Mouse (Mus musculus): ENCODE results near the gene Trim7.
"Not testable (repeated sequence)": the region's sequence is repeated elsewhere in the genome, so short reads cannot be mapped to it uniquely, and the experiment has no call there.

Gene Trim7

DNA sequence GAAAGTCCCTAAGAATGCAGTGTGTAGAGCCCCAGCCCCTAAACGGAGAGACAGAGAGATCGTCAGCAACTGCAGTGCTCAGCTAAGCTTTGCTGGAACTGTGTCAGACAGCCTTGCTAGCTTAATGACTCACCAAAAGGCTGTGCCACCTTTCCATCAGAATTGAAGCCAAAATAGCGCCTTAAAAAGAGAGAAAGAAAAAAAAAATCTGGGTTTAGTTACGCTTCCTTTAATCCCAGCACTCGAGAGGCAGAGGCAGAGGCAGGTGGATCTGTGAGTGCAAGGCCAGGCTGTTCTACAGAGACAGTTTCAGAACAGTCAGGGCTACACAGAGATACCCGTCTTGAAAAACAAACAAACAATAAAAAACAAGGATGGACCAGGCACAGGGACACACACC, 18.4 kb downstream of the Trim7 start:
- H3K27me3 ChIP-seq (ENCODE audit: control insufficient read depth, insufficient read depth, low read length, poor library complexity, severe bottlenecking) = no peaks in the 10 kb centered on the region
- DNase-seq (ENCODE audit: low read depth, low spot score) = no peak
- H3K36me3 ChIP-seq (ENCODE audit: control insufficient read depth, insufficient read depth, low read length, poor library complexity, severe bottlenecking) = peaks cover 11% of the 10 kb centered on the region; the same call in 1 of the 2 replicates

DNA sequence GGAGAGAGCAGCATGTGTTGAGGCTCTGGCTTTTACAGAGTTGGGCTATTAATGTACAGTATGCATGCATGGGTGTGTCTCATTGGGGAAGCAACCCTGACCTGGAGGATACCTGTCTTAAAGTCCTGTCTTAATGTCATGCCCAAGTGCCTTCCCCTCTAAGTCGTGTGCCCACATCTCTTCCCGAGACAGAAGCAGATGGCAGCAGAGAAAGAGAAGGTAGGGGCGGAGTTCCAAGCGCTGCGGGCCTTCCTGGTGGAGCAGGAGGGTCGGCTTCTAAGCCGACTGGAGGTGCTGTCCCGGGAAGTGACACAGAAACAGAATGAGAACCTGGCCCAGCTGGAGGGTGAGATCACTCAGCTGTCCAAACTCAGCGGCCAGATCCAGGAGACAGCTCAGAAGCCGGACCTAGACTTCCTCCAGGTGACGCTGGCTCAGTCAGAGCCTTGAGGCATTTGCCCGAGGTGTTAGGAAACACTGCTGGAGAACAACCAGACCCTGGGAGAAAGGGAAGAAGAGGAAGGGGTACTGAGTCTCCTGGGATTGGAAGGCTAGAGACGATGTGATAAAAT, 19.4 kb downstream of the Trim7 start:
- peak; percentile 46 for DNase-seq (ENCODE audit: low read depth, low spot score)
- peaks cover 16% of the 10 kb centered on the region; the same call in 1 of the 2 replicates for H3K36me3 ChIP-seq (ENCODE audit: control insufficient read depth, insufficient read depth, low read length, poor library complexity, severe bottlenecking)
- no peaks in the 10 kb centered on the region for H3K27me3 ChIP-seq (ENCODE audit: control insufficient read depth, insufficient read depth, low read length, poor library complexity, severe bottlenecking)

DNA sequence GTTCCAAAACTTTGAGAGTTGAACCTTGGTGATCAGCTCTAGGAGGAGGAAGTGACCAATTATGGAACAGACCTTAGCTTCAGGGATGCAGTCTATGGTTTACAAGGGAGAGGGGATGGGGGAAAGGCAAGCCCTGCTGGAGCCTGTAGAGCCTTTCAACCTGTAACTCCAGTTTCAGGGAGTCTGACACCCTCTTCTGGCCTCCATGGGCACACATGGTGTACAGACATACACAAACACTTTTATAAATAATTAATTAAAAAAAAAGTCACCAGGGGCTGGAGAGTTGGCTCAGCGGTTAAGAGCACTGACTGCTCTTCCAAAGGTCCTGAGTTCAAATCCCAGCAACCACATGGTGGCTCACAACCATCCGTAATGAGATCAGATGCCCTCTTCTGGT, 20.4 kb downstream of the Trim7 start:
- peaks cover 14% of the 10 kb centered on the region; the same call in 1 of the 2 replicates for H3K36me3 ChIP-seq (ENCODE audit: control insufficient read depth, insufficient read depth, low read length, poor library complexity, severe bottlenecking)
- peak; percentile 23 for DNase-seq (ENCODE audit: low read depth, low spot score)
- not testable (repeated sequence) for H3K27me3 ChIP-seq (ENCODE audit: control insufficient read depth, insufficient read depth, low read length, poor library complexity, severe bottlenecking)

DNA sequence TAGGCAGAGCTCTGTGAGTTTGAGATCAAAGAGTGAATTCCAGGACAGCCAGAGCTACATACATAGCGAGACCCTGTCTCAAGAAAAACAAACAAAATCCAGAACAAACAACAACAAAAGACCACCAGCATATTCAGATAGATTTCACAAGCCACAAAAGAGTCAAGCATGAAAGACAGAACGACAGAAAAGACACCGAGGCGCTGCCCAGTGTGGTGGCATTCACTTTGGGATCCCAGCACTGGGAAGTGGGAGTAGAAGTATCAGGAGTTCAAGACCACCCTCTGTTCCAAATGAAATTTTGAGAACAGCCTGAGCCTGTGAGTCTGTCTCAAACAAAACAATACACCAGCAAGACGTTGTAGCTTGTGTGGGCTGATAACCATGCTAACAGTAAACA, 20.9 kb downstream of the Trim7 start:
- Histone ChIP-seq H3K36me3 (ENCODE audit: control insufficient read depth, insufficient read depth, low read length, poor library complexity, severe bottlenecking) (peaks cover 14% of the 10 kb centered on the region; the same call in 1 of the 2 replicates), H3K27me3 (ENCODE audit: control insufficient read depth, insufficient read depth, low read length, poor library complexity, severe bottlenecking) (no peaks in the 10 kb centered on the region)
- DNase-seq (ENCODE audit: low read depth, low spot score) = no peak

DNA sequence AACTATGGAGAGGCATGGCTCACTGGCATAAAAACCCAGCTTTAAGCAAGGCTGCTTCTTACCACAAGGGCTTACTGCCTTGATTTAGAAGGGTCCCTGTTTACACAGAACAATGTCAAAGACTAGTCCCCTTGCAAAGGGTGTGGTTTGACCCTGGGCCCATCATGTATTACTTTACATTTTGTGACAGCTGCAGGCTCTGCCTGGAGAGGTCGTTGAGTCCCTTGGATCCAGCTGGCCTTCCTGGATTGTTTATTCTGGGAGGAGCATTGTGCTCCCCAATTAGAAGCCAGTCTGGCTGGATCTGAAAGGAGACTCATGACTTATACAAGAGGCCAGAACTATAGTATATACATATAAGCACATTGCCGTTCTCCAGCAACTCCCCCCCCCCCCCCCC, 24.3 kb downstream of the Trim7 start:
- no peak for DNase-seq (ENCODE audit: low read depth, low spot score)
- H3K36me3 ChIP-seq (ENCODE audit: control insufficient read depth, insufficient read depth, low read length, poor library complexity, severe bottlenecking) = peaks cover 14% of the 10 kb centered on the region; the same call in 1 of the 2 replicates
- H3K27me3 ChIP-seq (ENCODE audit: control insufficient read depth, insufficient read depth, low read length, poor library complexity, severe bottlenecking) = no peaks in the 10 kb centered on the region

DNA sequence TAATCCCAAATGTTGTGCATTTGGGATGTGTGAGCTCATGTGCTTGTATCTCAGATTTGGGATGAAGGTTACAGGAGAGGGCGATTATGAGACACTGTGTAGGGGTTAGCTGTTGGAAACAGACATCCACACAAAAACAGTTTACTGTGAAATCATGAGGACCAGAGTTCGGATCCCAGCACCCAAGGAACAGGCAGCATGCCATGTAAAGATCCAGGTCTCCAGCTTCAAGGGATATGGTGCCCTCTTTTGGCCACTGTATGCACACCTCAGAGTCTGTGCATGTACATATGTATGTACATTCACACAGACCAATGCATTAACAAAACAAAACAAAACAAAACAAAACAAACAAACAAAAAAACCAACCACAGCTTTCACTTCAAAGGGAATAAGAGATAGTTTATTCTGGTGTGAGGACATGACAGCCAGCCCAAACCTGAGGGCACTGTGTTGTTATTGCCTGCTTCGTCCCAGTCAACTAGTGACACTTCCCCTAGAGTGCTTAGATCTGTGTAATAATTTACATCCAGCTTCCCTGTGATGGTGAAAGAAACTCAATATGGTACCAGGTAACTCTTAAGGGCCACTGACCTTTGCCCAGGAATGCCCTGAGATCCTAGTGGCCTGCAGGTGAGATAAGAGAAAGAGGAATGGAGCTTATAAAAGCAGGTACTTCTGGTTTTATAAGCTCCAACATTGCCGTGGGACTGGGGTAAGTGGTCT, 25.5 kb downstream of the Trim7 start:
- Histone ChIP-seq H3K36me3 (ENCODE audit: control insufficient read depth, insufficient read depth, low read length, poor library complexity, severe bottlenecking) (peaks cover 13% of the 10 kb centered on the region; the same call in 1 of the 2 replicates), H3K27me3 (ENCODE audit: control insufficient read depth, insufficient read depth, low read length, poor library complexity, severe bottlenecking) (no peaks in the 10 kb centered on the region)
- peak; percentile 64 for DNase-seq (ENCODE audit: low read depth, low spot score)

DNA sequence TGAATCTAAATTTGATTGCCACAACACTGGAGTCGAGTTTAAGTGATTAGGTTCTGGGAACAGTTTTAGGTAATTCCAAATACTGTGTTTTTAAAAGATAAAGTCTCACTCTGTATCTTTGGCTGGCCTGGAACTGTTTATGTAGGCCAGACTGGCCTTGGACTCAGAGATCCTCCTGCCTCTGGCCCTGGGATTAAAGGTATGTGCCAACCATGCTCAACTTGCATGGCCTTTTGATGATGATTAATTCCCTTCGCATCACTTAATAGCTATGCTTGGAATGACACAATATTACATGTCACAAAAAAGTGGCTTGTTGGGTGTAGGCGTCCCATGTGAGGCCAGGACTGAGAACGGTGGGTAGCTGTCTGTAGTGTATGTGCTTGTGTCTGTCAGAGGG, 26.2 kb downstream of the Trim7 start:
- Histone ChIP-seq H3K36me3 (ENCODE audit: control insufficient read depth, insufficient read depth, low read length, poor library complexity, severe bottlenecking) (peaks cover 11% of the 10 kb centered on the region; the same call in 1 of the 2 replicates), H3K27me3 (ENCODE audit: control insufficient read depth, insufficient read depth, low read length, poor library complexity, severe bottlenecking) (no peaks in the 10 kb centered on the region)
- DNase-seq (ENCODE audit: low read depth, low spot score) = no peak

DNA sequence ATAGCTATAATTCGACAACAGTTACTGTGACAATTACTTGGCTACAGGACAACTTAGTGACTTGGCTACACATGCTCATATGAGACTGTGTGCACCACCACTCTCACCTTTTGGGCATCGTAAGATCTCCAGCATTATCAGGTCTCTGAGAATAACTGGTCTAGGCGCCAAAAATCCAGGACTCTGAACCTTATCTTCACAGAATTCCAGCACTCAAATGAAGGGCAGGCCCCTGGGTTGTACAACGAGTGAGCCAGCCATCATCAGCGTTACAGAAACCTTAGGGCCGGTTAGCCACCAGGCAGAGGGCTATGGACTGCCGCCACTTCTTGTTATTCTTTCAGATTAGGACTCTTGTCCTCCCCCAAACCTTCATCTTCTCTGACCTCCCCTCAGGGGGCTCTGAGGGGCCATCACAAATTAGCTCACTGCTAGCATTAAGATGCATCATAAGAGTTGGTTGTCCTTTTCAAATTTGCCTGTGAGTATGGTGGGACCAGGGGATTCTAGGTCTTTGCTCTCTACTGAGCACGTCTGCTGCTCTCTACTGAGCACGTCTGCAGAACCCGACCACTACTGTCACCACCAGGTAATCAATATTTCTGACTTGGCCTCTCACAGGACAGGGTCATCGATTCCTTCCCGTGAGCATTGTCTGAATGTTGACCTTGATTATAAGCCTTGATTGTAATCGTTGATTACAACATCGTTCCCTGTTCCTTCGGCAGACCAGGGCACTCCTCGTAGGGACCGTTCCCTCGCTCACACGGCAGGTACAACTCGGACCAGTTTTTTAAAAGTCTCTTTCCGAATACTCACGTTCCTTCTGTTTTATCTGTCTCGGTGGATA, 26.9 kb downstream of the Trim7 start:
- H3K36me3 ChIP-seq (ENCODE audit: control insufficient read depth, insufficient read depth, low read length, poor library complexity, severe bottlenecking) = peaks cover 10% of the 10 kb centered on the region; the same call in 1 of the 2 replicates
- no peaks in the 10 kb centered on the region for H3K27me3 ChIP-seq (ENCODE audit: control insufficient read depth, insufficient read depth, low read length, poor library complexity, severe bottlenecking)
- no peak for DNase-seq (ENCODE audit: low read depth, low spot score)

DNA sequence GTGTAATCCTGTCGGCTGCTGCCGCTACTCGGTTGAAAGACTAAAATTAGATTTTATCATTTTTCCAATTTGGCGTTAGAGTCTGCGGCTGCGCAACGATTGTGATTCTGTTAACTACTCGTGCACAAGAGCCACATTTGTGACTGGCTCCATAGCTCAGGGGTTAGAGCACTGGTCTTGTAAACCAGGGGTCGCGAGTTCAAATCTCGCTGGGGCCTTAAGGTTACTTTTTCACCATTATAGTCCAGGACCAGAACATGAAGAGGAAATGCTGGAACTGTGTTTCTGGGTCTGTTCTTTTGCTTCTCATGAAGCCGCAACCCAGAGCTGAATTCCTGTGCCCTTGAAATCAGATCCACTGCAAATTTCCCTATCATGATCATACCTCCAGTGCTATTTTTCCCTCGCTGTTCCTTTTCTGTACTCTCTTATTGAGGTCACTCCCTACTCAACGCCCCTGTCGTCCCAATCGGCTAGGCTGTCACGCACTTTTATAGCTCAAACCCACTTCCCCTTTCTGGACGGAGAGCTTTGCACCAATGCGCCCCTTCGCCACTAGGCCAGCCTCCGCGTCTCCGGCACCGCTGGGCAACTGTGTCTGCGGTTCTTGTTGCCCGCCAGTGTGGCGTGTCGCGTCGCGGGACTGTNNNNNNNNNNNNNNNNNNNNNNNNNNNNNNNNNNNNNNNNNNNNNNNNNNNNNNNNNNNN, 27.7 kb downstream of the Trim7 start:
- no peaks in the 10 kb centered on the region for H3K27me3 ChIP-seq (ENCODE audit: control insufficient read depth, insufficient read depth, low read length, poor library complexity, severe bottlenecking)
- peaks cover 8% of the 10 kb centered on the region; the same call in 1 of the 2 replicates for H3K36me3 ChIP-seq (ENCODE audit: control insufficient read depth, insufficient read depth, low read length, poor library complexity, severe bottlenecking)

DNA sequence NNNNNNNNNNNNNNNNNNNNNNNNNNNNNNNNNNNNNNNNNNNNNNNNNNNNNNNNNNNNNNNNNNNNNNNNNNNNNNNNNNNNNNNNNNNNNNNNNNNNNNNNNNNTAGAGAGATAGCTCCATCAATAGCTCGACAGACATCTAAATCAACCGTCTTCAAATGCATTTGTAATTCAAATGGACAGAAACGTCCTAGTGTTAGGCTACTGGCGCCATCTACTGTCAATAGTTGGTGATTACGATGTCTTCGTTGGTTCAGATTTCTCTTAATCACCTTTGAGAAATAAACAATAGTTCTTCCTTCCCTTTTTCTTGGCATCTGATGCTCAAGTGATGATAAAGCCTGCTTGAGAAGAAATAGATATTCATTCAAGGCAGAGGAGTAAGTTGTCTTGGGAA, 33.1 kb downstream of the Trim7 start:
- no peaks in the 10 kb centered on the region for H3K36me3 ChIP-seq (ENCODE audit: control insufficient read depth, insufficient read depth, low read length, poor library complexity, severe bottlenecking)
- peak; percentile 91 for DNase-seq (ENCODE audit: low read depth, low spot score)
- no peaks in the 10 kb centered on the region for H3K27me3 ChIP-seq (ENCODE audit: control insufficient read depth, insufficient read depth, low read length, poor library complexity, severe bottlenecking)

More for the DNA sequence above, 27.7 kb downstream of the Trim7 start:
- peak; percentile 93 for DNase-seq (ENCODE audit: low read depth, low spot score)

DNA sequence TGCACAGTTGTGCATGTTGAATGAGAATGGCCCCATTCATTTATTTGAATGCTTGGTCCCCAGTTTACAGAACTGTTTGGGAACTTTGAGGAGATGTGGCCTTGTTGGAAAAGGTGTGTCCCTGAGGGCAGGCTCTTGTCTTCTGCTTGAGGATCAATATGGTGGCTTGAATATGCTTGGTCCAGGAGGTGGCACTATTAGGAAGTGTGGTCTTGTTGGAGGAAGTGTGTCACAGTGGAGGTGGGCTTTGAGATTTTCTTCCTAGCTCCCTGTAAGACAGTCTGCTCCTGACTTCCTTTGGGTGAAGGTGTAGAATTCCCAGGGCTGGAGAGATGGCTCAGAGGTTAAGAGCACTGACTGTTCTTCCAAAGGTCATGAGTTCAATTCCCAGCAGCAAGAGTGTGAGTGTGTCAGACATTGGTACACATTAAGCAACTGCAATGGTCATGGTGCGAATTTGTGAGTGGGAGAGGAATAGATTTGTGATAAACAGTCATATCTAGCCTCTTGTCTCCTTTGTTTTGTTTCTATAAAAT, 36.9 kb downstream of the Trim7 start:
- Histone ChIP-seq H3K36me3 (ENCODE audit: control insufficient read depth, insufficient read depth, low read length, poor library complexity, severe bottlenecking) (peaks cover 6% of the 10 kb centered on the region; the same call in 1 of the 2 replicates), H3K27me3 (ENCODE audit: control insufficient read depth, insufficient read depth, low read length, poor library complexity, severe bottlenecking) (no peaks in the 10 kb centered on the region)
- no peak for DNase-seq (ENCODE audit: low read depth, low spot score)

DNA sequence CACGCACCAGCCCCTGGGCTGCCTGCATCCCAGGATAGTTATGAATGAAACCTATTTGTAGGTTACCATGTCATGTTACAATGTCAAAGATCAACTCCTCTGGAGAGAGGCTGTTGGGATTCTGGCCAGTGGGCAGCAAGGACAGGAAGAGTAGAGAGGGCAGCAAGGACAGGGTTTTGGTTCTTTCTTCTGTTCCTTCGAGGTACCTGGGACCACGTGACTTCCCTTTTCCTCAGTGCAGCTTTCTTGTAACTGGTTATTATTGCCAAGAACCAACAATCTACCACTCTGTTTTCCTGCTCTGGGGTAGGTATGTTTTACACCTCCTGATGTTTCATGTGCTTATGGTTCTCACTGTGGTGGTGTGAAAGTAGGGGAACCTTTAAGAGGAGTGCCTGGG, 37.9 kb downstream of the Trim7 start:
- DNase-seq (ENCODE audit: low read depth, low spot score) = no peak
- no peaks in the 10 kb centered on the region for H3K27me3 ChIP-seq (ENCODE audit: control insufficient read depth, insufficient read depth, low read length, poor library complexity, severe bottlenecking)
- H3K36me3 ChIP-seq (ENCODE audit: control insufficient read depth, insufficient read depth, low read length, poor library complexity, severe bottlenecking) = peaks cover 6% of the 10 kb centered on the region; the same call in 1 of the 2 replicates

DNA sequence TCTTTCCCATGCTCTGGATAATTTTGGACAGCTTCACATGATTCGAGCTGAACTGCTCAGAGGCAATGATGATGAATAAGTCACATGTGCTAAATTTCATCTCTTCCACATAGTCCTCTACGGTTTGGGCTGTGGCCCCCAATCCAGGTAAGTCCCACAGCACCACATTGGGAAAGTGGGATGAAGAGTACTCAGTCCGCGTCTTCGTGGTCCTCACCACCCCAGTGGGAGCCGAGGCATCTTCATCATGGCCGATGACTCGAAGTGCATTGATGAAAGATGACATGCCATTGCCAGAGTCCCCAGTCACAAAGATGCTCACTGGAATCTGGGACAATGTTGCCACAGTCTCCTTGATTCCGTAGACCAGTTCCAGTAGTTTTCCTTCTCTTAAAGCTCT, 40.5 kb downstream of the Trim7 start:
- Histone ChIP-seq H3K27me3 (ENCODE audit: control insufficient read depth, insufficient read depth, low read length, poor library complexity, severe bottlenecking) (no peaks in the 10 kb centered on the region), H3K36me3 (ENCODE audit: control insufficient read depth, insufficient read depth, low read length, poor library complexity, severe bottlenecking) (peaks cover 6% of the 10 kb centered on the region; the same call in 1 of the 2 replicates)
- no peak for DNase-seq (ENCODE audit: low read depth, low spot score)

Measured in splenic B cell, adult 2 months (primary cell).